Mouse (Mus musculus) neural tube, embryonic 14.5 days (tissue): Measurements from ENCODE around the gene Atp6v1g2. TPM values are rescaled to one million over a fixed set of nuclear protein-coding genes. Genes with fewer than 3 reads are reported as not detected.
A peak's percentile ranks its signal among the peaks of the same experiment; 100 is the strongest.
"Not testable (repeated sequence)": the region's sequence is repeated elsewhere in the genome, so short reads cannot be mapped to it uniquely, and the experiment has no call there.

Source experiments
- ATAC-seq: fragments of 200-750 bp; cut with Nextera tagmentation; 2 replicates; pipeline ENCODE4 v1.8.0; 2017; ENCODE audit warnings: low read depth, mild to moderate bottlenecking, moderate TSS enrichment, moderate library complexity
- H3K27ac ChIP-seq: fragments of 300-500 bp; sonication (generic); 2 replicates; pipeline ENCODE4 v1.5.1; 2014; ENCODE audit warnings: low read depth, mild to moderate bottlenecking, control low read depth, low read length, moderate library complexity, mixed read lengths
- H3K27me3 ChIP-seq: fragments of 300-500 bp; sonication (generic); 2 replicates; pipeline ENCODE4 v1.6.1; 2014; ENCODE audit warnings: low read length; ENCODE audit not compliant: control insufficient read depth, insufficient read depth
- H3K36me3 ChIP-seq: fragments of 300-500 bp; sonication (generic); 2 replicates; pipeline ENCODE4 v1.6.1; 2014; ENCODE audit warnings: low read length, mixed read lengths; ENCODE audit not compliant: control insufficient read depth, insufficient read depth
- H3K4me1 ChIP-seq: fragments of 300-500 bp; sonication (generic); 2 replicates; pipeline ENCODE4 v1.6.1; 2014; ENCODE audit warnings: low read length; ENCODE audit not compliant: control insufficient read depth, insufficient read depth
- H3K4me2 ChIP-seq: fragments of 300-500 bp; sonication (generic); 2 replicates; pipeline ENCODE4 v1.6.1; 2014; ENCODE audit warnings: mild to moderate bottlenecking, low read depth, low read length, control low read depth
- H3K4me3 ChIP-seq: fragments of 300-500 bp; sonication (generic); 2 replicates; pipeline ENCODE4 v1.5.1; 2014; ENCODE audit warnings: low read depth, low read length, control low read depth, mixed read lengths
- H3K9ac ChIP-seq: fragments of 300-500 bp; sonication (generic); replicated peaks from 2 replicates; pipeline ENCODE4 v1.6.1; 2014; ENCODE audit warnings: low read depth, mild to moderate bottlenecking, control low read depth, low read length, mixed read lengths
- H3K9me3 ChIP-seq: fragments of 300-500 bp; sonication (generic); 2 replicates; pipeline ENCODE4 v1.6.1; 2016; ENCODE audit warnings: low read length; ENCODE audit not compliant: control insufficient read depth
- WGBS: fragments of 180-500 bp; shearing (Covaris S2); extraction: QIAGEN DNeasy Blood & Tissue Kit; methylation state at CpG from one replicate; pipeline ENCODE4 v1.1.7; 2014; 5-methylcytosine and 5-hydroxymethylcytosine counted together
- polyA plus RNA-seq: library from polyadenylated mRNA; unstranded; fragments of >200 nt; fragmentation: Nextera tagmentation; extraction: Ambion mirVana; gene quantifications from 2 replicates; pipeline ENCODE4 v1.2.1, GENCODE M21; 2014

The Atp6v1g2 gene
- polyA plus RNA-seq, 1 experiment from 2014 or later = 154 TPM

DNA sequence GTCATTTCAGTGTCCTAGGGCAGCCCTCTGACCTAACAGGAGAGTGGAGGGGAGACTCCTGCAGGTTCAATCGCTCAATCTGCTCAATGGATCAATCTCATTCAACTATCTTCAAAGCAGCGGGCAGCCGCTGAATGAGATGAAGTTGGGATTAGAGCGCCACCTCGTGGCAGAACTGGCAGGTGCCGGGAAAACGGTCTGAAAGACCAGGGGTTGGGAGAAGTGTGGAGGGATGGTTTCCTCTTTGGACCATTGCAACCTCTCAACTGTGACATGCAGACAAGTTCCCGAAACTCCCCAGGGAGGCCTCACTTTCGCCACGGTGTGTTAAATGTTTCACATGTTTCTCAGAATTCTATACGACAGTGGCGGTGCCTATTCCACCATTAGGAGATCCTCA is 1.4 kb upstream of the Atp6v1g2 start:
- H3K4me3 ChIP-seq = no peak overlapping the region
- no peaks in the 10 kb centered on the region for H3K27me3 ChIP-seq
- H3K4me2 ChIP-seq = peak overlapping the region; percentile 16; the same call in 1 of the 2 replicates
- H3K4me1 ChIP-seq = peaks cover 13% of the 10 kb centered on the region; the same call in 1 of the 2 replicates
- no peak for ATAC-seq
- WGBS = 12% methylated on average over 12 of the region's 12 CpGs
- no peak overlapping the region for H3K9ac ChIP-seq
- no peaks in the 10 kb centered on the region for H3K9me3 ChIP-seq
- no peak overlapping the region for H3K27ac ChIP-seq
- peaks cover 20% of the 10 kb centered on the region; the same call in 1 of the 2 replicates for H3K36me3 ChIP-seq

DNA sequence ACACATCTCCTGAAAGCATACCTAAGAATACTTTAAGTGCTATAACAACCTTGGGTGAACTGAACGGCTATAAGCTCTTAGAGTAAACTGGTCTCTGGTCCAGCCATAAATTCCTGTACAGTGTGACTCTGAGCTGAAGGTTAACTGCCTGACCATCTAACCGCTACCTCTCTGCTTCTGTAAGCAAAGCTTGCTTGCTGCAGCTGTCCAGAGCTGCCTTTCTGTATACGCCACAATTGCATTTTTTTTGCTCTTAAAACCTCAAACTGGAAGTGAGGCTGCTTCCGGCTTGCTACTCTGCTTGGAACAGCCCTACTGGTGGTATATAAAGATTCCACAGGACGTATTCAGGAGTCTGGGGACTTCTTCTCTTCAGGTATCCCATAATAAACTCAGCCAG is 801 bp upstream of the Atp6v1g2 start:
- no peaks in the 10 kb centered on the region for H3K9me3 ChIP-seq
- no peaks in the 10 kb centered on the region for H3K27me3 ChIP-seq
- peaks cover 15% of the 10 kb centered on the region; the same call in 1 of the 2 replicates for H3K4me1 ChIP-seq
- no peak for ATAC-seq
- H3K4me2 ChIP-seq = no peak overlapping the region
- no peak overlapping the region for H3K4me3 ChIP-seq
- H3K27ac ChIP-seq = no peak overlapping the region
- H3K36me3 ChIP-seq = peaks cover 18% of the 10 kb centered on the region; the same call in 1 of the 2 replicates
- no peak overlapping the region for H3K9ac ChIP-seq
- WGBS = 87% methylated on average over 5 of the region's 5 CpGs

DNA sequence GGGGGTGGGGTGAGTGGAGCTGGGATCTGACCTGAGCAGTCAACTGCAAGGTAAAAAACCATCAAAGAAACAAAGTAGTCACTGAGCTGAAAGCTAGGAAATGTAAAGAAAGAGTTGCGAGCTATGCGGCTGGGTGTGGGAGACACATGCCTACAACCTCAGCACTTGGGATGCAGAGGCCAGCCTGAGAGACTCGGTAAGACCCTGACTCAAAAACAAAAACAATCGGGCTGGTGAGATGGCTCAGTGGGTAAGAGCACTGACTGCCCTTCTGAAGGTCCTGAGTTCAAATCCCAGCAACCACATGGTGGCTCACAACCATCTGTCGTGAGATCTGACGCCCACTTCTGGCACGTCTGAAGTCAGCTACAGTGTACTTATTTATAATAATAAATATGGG is 630 bp downstream of the Atp6v1g2 start:
- WGBS = 85% methylated on average over 7 of the region's 7 CpGs
- peak overlapping the region; percentile 70 for H3K4me2 ChIP-seq
- H3K4me1 ChIP-seq = peaks cover 15% of the 10 kb centered on the region; the same call in 1 of the 2 replicates
- H3K27me3 ChIP-seq, H3K4me3 ChIP-seq, H3K27ac ChIP-seq, H3K9ac ChIP-seq, ATAC-seq, H3K9me3 ChIP-seq: not testable (repeated sequence)
- peaks cover 12% of the 10 kb centered on the region; the same call in 1 of the 2 replicates for H3K36me3 ChIP-seq

DNA sequence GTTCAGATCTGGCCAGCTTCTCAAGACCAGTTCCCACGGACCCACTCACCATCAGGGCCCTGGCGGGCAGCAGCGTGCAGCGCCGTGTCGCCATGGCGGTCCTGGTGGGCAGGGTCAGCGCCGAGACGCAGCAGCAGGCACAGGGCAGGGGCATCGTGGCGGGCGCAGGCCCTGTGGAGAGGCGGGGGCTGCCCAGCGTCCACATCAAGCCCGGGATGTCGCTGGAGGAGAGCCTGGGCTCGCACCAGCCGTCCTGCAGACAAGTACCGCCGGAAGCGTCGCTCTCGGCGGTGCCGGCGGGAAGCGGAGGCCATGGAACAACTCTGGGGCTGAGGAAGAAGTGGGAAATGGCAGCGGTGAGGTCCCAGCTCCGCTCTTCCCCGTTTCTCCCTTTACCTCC is 1.4 kb downstream of the Atp6v1g2 start:
- Histone ChIP-seq H3K4me2 (peak overlapping the region; percentile 70), H3K27ac (peak overlapping the region; percentile 88), H3K36me3 (0 out of 2 replicates have a peak, but pooled peaks cover 5% of the 10 kb centered on the region), H3K4me1 (peaks cover 15% of the 10 kb centered on the region; the same call in 1 of the 2 replicates), H3K9ac (peak overlapping the region; percentile 59), H3K4me3 (peak overlapping the region; percentile 49), H3K9me3 (no peaks in the 10 kb centered on the region), H3K27me3 (no peaks in the 10 kb centered on the region)
- ATAC-seq = no peak
- WGBS = 11% methylated on average over 31 of the region's 31 CpGs

DNA sequence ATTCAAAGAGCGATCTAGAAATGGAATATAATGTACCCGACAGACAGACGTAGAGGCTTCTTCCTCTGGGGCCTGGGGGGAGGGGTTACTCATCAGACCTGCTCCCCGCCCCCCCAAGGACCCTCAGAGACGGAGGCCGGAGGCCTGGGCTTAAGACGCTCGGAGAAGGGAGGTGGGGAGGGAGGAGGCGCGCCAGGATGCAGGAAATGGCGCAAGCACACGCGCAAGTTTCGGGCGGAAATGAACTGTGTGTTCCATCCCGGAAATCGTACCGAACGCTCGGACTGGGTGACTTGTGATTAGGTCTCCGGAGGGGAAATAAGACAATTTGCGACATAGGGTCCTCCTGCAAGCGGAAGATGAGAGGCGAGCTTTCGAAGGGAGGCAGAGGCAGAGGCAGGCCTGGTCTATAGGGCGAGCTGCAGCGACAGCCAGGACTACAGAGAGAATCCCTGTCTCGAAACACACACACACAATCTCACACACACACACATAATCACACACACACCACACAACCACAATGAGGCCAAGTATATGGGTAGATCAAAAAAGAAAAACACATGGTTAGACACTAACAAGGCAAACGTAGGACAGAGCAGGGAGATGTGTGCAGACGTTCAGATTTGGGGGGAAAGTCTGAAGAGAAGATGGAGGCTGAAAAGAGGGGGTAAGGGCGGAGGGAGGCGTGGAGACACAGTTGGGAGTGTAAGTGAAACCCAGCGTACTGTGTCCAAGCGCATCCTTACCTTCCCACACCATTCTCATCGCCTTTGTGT is 2.3 kb downstream of the Atp6v1g2 start, which contains the start of gene Nfkbil1:
Nfkbil1 (minus strand) TSS at position 179 of the 776 bp plus-strand sequence.
- Histone ChIP-seq H3K9ac (peak within 1 kb of the TSS; percentile 59), H3K27me3 (no peaks in the 10 kb centered on the region), H3K9me3 (no peaks in the 10 kb centered on the region), H3K4me3 (peak within 1 kb of the TSS; percentile 49), H3K36me3 (0 out of 2 replicates have a peak, but pooled peaks cover 5% of the 10 kb centered on the region), H3K27ac (peak within 1 kb of the TSS; percentile 88), H3K4me2 (peak within 1 kb of the TSS; percentile 70), H3K4me1 (peaks cover 23% of the 10 kb centered on the region)
- peak; percentile 80 for ATAC-seq
- under 1% methylated on average over 35 of the region's 35 CpGs for WGBS

DNA sequence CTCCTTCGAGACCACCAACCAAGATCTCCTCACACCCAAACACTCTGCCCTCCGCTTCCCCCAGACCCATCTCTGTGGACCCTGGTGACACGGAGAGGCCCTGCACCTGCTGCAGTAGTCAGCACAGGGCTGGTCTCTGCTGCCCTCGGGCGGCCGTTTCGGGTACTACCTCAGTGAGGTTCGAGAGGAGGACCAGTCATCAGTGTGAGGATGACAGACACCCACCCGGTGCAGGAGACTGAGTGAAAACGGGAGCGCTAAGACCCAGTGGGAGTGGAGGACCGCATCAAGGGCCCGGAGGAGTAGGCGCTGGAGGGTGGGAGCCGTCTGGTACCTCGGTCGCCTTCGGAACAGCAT is 2.9 kb downstream of the Atp6v1g2 start:
- no peaks in the 10 kb centered on the region for H3K27me3 ChIP-seq
- peak overlapping the region; percentile 88 for H3K27ac ChIP-seq
- peak overlapping the region; percentile 70 for H3K4me2 ChIP-seq
- peak overlapping the region; percentile 59 for H3K9ac ChIP-seq
- H3K36me3 ChIP-seq = 0 out of 2 replicates have a peak, but pooled peaks cover under 1% of the 10 kb centered on the region
- peak; percentile 85 for ATAC-seq
- no peaks in the 10 kb centered on the region for H3K9me3 ChIP-seq
- peak overlapping the region; percentile 49 for H3K4me3 ChIP-seq
- under 1% methylated on average over 18 of the region's 18 CpGs for WGBS
- H3K4me1 ChIP-seq = peaks cover 23% of the 10 kb centered on the region

DNA sequence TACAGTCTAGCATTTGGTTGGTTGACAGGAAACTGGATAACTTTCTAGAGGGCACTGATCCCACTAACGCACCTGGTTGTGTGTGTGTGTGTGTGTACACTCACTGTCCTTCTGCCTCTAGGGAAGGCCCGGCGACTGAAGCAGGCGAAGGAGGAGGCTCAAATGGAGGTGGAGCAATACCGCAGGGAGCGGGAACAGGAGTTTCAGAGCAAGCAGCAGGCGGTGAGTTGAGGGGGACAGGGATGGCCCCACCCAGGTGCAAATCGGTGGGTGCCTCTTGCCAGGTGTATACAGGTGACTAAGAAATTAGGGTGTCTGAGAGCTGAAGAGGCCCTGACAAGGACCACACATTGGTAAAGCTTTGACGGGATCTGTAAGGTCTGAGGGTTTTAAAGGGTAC is 3.5 kb downstream of the Atp6v1g2 start:
- no peaks in the 10 kb centered on the region for H3K36me3 ChIP-seq
- WGBS = 74% methylated on average over 9 of the region's 9 CpGs
- H3K27ac ChIP-seq = peak overlapping the region; percentile 88
- H3K9me3 ChIP-seq = no peaks in the 10 kb centered on the region
- peak overlapping the region; percentile 70 for H3K4me2 ChIP-seq
- peak overlapping the region; percentile 49 for H3K4me3 ChIP-seq
- peak overlapping the region; percentile 59 for H3K9ac ChIP-seq
- no peak for ATAC-seq
- H3K4me1 ChIP-seq = peaks cover 23% of the 10 kb centered on the region
- H3K27me3 ChIP-seq = no peaks in the 10 kb centered on the region

DNA sequence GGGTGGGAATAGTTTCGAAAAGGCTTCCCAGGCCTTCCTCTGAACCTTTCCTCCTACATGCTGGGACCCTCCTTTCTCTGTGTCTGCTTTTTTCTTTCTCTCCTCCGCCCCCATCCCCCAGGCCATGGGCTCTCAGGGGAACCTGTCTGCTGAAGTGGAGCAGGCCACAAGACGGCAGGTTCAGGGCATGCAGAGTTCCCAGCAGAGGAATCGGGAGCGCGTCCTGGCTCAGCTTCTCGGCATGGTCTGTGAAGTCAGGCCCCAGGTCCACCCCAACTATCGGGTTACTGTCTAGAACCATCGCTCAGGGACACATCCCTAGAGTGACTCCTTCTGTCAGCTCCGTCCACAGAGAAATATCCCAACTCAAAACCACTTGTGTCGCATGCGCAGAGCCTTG is 4.0 kb downstream of the Atp6v1g2 start:
- H3K27me3 ChIP-seq = no peaks in the 10 kb centered on the region
- no peak overlapping the region; the same call in 1 of the 2 replicates for H3K27ac ChIP-seq
- no peaks in the 10 kb centered on the region for H3K36me3 ChIP-seq
- H3K9ac ChIP-seq = peak overlapping the region; percentile 59; the same call in 1 of the 2 replicates
- H3K4me1 ChIP-seq = peaks cover 23% of the 10 kb centered on the region
- no peaks in the 10 kb centered on the region for H3K9me3 ChIP-seq
- peak overlapping the region; percentile 49 for H3K4me3 ChIP-seq
- ATAC-seq = no peak
- 93% methylated on average over 12 of the region's 12 CpGs for WGBS
- peak overlapping the region; percentile 70 for H3K4me2 ChIP-seq

DNA sequence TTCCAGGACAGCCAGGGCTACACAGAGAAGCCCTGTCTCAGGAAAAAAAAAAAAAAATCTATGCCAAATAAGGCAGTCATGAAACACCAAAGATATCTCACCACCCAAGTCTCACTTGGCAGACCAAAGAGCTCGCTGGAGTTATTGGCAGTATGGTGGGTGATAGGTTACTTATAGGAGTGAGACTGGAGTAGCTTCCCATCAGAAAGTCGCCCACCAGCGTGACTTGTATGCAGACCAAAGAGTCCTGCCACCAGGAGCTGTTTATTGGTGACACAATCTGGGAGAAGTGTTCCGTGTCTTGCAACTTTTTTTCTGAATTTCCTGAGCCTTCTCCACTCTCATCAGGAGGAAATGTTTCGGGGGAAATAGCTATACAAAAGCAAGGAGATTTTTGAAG is 6.2 kb downstream of the Atp6v1g2 start:
- WGBS = 84% methylated on average over 5 of the region's 5 CpGs
- Histone ChIP-seq H3K27me3 (no peaks in the 10 kb centered on the region), H3K36me3 (peaks cover 15% of the 10 kb centered on the region), H3K27ac (no peak overlapping the region), H3K4me1 (peaks cover 36% of the 10 kb centered on the region), H3K4me3 (no peak overlapping the region), H3K4me2 (no peak overlapping the region), H3K9ac (no peak overlapping the region), H3K9me3 (no peaks in the 10 kb centered on the region)
- no peak for ATAC-seq
